Comparison of ENCODE assay signal across 25 mouse cellular contexts in genomic region chr10:100619474-100619873, GRCm38 (mm10). TPM values are rescaled to one million over a fixed set of nuclear protein-coding genes. Genes with fewer than 3 reads are reported as not detected.
DNase-seq lines count a peak whose midpoint lies in the region.
"Had no signal": no experiment of that assay in that cellular context is flagged by ENCODE, and none has a peak within 500 bp of the region (broad histone marks: within the 10 kb centered on the region; RNA-seq: fewer than 3 reads in every experiment).

No protein-coding gene starts in this region.

- intact Hi-C loops in left cerebral cortex, postnatal 4 days (cut with DNase I): no loop called here

- DNase-seq in NIH3T3 (ENCODE audit: low read depth): peak; percentile 40
- DNase-seq in cerebellum, adult 11-12 months: peak; percentile 27
- peak; percentile 40 for DNase-seq in cerebellum, adult 9-11 months
- no peak for DNase-seq in frontal cortex, postnatal 25 days (ENCODE audit: low spot score in 2 of 2)
- no peak for DNase-seq in left cerebral cortex, postnatal 4 days
- DNase-seq in thymus, postnatal 25 days: no peak
- DNase-seq: adrenal gland, postnatal 25 days; gastrocnemius, adult 2 months; gastrocnemius, postnatal 36 days; heart, adult 18-20 months; heart, postnatal 36 days; kidney, adult 2 months; kidney, postnatal 4 days; layer of hippocampus, postnatal 36 days; liver; lung, embryonic 14.5 days; lung, postnatal 14 days; spleen, adult 18-20 months; thymus, postnatal 14 days had no signal

RNA-seq across cellular contexts. Expression of gene 1700017N19Rik, which starts 29.2 kb away (rescaled TPM):
- not detected for total RNA-seq in left cerebral cortex, postnatal 4 days (2021)
- total RNA-seq: adrenal gland, postnatal 25 days; CH12.LX; ES-E14; gastrocnemius, adult 2 months; gastrocnemius, postnatal 36 days; heart, adult 18-20 months; heart, postnatal 36 days; hindbrain, postnatal 0 days; layer of hippocampus, postnatal 36 days; left cerebral cortex, postnatal 10 days; megakaryocyte progenitor cell, adult 5-6 weeks; neutrophil, adult 5-6 weeks had no signal

RNA-seq across cellular contexts. Expression of gene 4930430F08Rik, which starts 29.3 kb away (rescaled TPM):
- total RNA-seq in left cerebral cortex, postnatal 4 days (2021): 10 to 100 TPM; 16.8 to 21.4 TPM
- total RNA-seq: CH12.LX had no signal

Comparison
In these comparisons a context has a peak if more than half of its experiments do, and no peak if none do; other contexts are left out.
1. DNase-seq: peak in NIH3T3 (single experiment), cerebellum, adult 11-12 months (single experiment) and cerebellum, adult 9-11 months (single experiment); none in frontal cortex, postnatal 25 days (0 of 2), left cerebral cortex, postnatal 4 days (single experiment) and thymus, postnatal 25 days (single experiment).